Mouse (Mus musculus) telencephalon, adult 2 months (tissue): Measurements from ENCODE around the gene Nr4a2.

Source experiments
- DNase-seq: peaks from one replicate; pipeline ENCODE4 v3.0.0-alpha.2; 2011; ENCODE audit warnings: low read depth, low spot score

Nr4a2 gene

DNA sequence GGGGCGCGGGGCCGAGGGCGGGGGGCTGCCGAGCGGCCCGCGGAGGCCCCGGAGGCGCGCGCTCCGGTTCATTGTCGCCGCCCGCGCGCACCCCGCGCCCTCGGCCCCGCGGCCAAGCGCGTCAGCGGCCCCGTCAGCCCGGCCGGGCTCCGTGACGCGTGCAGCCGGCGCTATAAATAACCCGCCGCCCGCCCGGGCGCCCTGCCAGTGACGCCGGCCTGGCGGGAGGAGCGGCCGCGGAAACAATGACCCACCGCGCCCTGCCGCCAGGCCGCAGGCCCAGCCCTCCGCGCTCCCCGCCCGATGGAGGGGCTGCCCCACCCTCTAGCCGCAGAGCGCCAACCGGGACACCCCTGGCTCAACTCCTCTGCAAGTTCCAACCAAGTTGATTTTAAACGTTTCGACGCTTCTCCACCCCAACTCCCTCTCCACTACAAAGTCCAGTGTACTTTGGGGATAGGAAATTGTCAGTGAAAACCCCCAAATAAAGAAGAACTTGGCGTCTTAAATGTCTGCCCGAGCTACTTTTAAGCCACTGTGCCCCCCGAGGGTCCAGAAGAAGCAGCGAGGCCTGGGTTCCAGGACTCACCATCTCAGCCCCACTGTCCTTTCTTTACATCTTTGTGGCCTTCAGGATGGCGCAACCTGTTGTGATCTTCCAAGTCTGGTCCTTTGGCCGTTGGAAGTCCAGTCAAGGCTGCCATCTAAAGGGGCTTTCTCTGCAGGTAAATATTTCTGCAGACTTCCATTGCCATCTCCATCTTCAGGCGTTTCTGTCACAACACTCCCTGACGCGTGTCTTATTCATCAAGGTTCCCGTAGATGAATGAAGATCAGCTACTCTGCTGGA, at the start of gene Nr4a2:
TSS of gene Nr4a2 (minus strand) at position 13 of the 850 bp plus-strand sequence.
- DNase-seq: no peak

DNA sequence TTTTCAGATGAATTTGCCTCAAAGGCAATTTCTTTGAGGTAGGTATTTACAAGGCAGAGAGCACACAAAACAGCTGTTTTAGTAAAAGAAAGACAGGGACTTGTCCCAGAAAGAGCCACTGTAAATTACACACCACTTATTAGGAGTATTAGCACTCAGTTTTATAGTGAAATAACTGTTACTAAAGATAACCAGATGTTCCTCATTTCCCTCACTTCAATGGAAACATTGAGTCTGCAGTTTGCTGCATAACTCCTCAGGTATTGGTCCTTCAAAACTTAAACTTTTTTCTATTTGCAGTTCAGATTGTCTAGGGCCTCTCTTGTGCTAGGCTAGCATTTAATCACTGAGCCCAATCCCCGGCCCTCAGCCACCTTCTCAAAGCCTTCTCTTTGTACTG, 41.6 kb upstream of the Nr4a2 start:
- no peak for DNase-seq

DNA sequence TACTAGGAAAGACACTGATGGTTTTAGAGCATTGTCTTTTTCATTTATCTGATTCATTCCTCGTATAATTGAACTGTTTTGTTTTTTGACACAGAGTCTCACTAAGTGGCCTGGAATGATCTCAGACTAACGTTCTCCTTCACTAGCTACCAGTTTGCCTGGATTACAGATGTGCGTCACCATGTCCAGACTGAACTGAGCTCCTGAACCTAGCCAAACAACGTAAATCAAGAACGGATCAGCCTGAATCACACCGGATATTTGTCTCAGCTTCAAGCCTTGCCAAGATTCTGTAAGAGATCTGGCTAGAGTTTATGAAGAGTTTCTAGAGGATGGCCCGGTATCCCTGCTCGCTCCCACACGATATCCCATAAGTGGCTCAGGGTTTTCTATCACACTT, 33.0 kb upstream of the Nr4a2 start:
- DNase-seq: no peak

DNA sequence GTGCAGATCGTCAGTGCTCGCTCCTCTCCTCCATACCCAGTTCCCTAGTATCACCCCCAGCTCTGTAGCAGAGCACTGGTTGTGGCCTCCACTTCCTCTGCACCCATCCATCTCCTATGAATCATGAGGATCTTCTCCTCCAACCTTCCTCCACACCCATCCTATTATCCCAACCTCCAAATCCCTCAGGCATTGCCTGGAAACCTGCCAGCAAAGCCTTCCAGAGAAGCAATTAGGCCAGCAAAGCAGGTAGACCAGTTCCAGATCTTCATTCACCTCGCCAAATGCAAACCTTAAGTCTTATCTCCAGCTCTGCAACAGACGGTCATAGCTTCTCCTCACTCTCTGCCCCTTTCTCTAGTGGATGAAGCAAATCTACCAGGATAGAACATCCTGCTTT, 26.0 kb upstream of the Nr4a2 start:
- no peak for DNase-seq

DNA sequence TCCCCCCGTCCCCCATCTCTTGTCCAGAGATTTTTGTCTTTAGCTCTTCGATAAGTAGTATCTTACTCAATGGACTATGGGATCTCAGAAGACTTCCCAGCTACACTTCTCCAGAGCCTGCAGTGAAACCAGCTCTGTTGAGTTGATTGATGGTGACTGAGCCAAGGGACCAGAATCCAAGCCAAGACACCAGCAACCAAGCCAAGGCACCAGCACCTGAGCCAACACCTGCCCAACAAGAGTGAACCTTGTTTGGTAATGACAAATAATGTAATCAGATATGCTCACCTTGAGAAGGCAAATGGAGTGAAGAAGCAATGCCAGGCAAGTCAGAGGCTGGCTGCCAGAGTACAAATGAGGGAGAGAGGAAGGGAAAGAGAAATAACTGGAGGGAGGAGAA, 24.4 kb upstream of the Nr4a2 start:
- DNase-seq: no peak

DNA sequence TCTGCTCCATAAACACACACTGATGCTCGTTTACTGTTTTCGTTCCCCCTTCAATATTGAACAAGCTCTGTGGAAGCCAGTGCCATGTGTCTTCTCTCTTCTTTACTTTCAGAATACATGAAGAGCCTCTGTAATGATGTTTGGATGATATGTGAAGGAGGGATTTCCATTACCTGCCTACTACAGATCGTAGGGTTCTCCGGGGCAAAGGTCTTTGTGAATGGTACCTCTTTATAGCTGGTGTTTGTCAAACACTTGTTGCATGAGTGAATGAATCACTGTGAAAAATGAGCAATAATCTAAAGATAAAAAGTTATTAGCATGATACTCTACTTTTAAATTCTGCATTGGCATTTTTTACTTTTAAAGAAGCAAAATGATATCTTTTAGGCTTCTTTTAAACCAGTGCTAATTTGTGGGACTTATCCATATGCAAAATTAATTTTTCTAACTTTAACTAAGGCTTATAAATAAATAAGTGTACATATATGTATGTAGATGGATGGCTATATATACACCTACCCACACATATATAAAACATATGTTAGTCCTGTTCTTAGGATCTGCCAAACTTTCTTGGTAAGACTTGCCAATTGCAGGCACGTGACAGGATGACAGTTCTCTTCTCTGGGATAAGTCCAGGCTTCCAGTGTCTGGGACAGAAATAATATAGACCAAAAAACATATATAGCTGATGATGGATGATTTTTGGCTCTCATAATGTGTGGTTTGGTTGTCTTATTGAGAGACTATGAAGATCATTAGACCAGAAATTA, 22.0 kb upstream of the Nr4a2 start:
- DNase-seq: no peak

DNA sequence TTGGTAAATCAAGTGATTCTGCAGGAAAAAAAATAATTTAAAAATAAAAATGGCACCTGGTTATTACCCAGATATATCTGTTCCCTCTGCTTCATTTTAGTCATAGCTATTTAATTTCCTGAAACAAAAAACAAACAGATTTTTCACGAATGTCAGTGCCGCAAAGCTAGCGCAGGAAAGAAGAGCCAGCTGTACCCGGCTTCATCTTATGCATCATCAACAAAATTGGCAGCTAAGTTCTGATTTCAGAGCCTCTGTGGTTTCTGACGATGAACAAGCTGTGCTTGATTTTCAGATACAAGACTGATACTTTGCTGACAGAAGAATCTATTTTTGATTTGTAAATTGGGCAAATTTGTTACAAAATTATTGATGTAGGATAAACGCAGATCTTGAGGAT, 14.8 kb upstream of the Nr4a2 start:
- no peak for DNase-seq

DNA sequence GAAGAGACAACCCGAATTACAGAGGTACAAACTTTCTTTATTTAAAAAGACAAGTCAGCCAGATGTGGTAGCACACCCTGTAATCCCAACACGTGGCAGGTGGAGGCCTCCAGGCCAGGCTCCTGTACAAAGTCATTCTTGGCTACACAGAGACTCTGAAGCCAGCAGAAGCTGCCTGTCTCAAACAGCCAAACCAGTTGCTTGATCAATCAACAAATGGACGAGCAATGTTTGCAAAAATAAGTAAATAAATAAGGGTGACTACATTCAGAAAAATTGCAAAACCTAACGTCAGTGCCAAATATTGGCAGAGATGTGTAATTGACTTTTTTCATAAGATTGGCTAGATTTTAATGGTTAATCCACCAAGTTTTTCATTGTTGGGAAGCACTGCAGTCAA, 3.7 kb upstream of the Nr4a2 start:
- DNase-seq: no peak

DNA sequence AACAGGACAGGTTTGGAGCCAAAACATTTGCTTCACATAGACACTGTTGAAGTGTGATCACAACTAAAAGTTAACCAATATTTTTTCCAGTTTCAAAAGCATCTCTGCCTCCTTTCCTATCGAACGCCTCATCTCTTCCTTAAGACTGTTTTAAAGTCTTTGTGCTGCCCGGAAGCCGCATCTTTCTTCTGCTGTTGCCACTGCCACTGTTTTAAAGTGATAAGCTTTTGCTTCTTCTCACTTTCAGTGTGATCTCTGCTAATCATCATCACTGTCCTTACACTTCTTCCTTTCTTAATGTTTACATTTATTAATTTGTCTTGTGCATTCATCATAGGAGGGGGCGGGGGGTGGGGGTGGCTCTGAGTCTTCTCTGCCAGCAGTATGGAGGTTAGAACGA, 2.1 kb upstream of the Nr4a2 start:
- no peak for DNase-seq

DNA sequence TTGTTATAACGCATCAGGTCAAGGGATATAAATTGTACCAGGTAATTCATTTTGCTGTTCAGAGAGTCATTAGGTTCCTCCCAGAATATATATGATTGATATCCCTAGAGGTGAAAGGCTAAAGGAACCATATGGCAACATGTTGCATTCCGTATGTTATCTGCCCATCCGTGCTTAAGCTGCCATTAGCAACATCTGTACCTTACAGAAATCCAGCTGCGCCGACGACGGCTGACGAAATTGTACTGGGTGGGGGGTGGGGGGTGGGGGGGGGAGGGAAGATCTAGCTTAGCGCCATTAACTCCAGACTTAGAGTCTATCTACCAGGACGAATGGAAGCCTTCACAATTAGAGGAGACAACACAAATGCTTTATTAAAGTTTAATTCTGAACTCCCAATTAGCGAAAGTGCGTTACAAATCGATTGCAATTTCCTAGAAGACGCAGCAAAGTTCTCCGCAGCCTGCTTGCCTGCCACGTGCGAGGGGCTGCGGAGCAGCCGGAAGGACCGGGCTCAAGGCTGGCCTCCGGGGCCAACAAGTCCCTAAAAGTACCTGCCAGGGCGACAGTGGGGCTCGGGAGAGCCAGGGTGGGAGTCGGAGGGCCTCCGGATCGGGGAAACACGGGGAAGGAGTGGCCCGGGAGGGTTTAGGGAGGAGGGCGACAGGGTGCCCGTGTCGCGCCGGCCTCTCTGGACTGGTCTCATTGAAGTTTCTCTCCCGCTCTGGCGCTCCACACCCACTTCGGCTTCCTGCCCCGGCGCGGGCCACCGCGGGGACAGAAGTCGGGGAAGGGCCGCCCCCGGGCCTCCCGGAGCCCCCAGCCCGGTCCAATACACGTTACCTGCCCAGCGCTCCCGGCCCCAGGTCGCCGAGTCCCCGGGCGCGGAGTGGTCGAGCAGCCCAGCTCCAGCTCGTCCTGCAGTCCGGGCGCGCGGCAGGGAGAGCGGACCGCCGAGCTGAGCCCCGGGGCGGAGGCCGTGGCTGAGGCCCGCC, 520 bp downstream of the Nr4a2 start:
- DNase-seq: no peak

DNA sequence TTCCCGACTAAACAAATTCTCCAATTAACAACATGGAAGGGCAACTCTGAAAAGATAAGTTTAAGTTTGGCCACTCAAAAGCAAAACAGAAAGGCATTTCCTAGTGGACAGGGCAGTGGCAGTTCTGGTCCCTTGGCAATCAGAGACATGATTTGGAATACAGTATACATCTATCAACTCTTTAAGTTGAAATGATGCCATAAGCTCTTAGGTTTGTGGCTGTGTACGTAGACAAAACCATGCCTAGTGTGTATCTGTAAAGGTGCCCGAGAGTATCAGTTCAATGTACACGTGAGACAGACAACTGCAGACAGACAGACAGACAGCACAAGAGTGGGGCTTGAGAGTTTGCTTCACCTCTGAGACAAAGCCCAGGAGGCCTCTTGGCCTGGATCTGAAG, 2.7 kb downstream of the Nr4a2 start:
- no peak for DNase-seq

DNA sequence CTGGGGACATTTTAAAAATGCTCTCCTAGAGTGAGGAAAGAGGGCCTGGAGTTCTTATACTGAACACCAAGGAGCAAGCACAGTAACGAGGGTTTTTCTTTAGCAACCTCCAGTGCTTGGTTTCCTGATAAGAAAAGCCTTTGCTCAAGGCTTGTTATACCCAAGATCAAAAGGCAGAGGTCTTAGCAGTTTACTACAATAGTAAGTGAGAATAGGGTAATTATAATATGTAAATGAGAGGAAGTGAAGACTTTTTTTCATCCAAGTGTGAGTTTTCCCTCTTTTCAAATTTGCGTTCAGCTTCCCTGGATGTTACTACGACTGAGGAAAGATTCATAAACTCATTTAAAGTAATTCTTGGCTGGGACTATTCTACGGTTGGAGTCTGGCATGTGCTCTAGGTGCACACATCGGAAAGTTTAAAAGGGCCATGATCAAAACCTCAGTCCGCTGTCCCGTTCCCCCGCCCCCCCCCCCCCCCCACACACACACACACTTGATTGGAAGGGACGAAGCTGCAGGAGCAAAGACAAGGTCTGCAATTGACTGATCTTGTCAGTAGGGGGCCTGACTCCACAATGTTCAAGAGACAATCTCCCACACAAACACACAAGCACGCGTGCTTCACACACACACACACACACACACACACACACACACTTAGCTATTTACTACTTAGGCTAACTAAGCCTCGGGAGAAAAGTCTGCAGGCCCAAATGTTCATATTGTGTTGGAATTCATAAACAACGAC, 6.4 kb downstream of the Nr4a2 start:
- DNase-seq: peak; percentile 64

DNA sequence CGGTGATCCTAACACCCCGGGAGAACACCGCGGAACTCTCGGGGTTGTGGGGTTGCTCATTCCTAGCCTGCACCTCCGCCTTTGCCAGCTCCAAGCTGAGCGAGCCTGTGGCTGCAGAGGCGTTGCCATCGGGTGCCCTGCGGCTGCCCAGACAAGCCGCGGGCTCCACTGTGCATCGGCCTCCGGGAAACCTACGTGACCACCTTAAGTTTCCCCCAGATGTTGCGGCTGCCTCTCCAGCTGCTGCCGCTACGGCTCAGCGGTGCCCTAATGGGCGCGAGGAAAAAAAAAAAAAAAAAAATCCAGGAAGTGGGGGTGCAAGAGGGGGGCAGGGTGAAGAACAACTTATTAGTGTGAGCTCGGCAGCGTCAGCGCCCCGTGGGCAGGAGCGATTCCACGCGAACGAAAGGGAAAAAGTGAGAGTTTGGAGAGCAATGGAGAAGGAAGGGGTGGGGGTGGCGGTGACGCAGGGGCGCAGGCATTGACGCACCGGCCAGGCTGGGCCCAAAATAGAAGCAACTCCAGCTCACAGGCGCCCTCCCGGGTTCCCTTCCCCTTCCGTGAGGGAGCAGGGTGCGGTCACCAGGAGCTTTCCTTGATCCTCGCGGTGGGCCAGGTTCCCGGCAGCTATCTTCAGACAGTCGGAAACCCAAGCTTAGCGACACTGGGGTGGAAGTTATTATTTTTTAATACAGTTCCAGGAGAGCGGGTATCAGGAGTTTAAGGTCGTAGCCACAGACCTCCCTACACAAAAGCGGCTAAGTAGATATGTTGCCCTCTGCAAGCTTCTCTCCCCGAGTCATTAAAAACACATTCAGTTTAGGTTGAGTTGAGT, 7.2 kb downstream of the Nr4a2 start:
- peak; percentile 49 for DNase-seq

DNA sequence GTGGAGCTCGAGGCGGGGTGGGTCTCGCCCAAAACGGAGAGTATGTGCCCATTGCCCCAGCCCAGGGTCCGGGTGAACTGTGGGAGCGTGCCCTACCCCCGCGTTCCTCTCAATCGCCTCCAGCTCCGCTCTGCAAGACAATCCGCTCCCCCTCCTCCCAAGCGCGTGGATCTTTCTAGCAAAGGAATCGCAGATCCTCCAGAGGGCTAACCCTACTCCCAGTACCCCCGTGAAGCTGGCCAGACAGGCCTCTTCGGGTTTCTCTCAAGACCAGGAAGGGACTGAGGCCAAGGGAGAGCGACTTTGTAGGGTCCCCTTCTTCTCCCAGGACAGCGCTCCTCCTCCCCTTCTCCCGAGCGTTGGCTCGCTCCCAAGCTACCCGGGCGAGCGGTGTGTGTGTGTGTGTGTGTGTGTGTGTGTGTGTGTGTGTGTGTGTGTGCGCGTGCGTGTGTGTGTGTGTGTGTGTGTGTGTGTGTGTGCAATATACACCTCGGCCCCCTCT, 7.9 kb downstream of the Nr4a2 start:
- no peak for DNase-seq

DNA sequence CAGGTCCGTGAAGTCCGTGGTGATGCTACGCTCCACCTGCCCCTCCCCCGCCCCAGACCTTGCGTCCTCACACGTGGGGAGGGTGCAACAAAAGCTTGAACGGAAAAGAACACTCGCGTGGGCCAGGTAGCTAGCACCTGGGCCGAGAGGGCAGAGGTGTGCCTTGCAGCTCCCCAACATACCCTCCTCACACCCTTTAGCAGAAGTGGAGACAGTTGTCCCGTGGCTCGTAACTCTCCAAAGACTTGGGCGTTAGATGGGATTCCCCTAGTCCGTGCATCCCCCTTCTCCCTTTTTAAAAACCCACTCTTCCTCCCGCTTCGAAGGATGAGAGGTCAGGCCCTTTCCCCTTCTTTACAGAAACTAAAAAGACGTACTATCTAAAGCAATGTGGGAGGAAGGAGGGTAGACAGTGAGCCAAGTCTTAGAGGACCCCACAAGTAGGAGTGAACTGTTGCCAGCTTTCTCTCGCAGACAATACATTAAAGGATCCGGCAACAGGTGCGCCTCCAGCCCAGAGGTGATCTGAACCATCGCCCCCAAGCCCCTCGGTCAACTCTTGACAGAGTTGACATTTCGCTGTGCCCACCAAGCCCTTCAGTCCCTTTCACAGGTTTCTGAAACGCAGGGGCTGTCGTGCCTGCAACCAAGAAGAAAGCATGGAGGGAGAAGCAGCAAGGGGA, 8.5 kb downstream of the Nr4a2 start:
- DNase-seq: no peak

DNA sequence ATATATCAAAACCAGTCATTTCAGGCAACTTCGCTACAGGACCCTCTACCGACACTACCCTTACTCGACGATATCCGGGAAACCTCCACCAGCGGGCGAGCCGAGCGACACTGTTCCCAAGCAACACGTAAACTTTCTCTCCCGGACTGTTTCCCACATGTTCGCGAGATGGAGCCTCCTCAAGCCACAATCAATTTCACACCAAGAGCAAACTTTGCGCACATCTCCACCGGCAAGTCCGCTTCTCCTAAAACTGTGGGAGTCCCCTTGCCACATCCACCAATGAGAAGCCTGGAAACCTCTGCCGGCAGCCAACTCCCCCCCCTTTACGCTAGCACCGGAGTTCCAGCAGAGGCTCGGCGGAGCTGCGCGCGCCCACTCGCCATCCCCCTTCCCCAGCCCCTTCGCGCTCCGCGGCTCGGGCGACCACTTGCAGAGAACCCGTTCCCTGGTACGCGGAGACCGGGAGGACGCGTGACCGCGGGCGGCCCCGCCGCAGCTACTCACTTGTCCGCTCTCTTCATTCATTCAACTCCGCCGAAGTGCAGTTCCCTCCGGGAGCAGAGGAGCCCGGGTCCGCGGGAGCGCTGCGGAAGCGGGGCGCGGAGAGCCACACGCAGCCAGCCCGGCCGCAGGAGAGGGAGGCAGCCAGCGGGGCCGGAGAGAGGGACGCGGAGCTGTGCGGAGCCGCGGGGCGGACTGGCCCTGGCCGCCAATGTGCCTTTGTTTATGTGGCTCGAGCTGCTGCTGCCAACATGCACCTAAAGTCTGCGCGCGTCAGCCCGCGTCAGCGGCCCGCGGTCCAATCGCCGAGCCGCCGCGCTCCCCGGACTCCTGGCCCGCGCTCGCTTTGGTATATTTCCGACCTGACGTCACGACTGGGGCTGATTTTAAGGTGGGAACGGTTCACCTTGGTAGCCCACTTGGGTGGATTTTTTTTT, 9.3 kb downstream of the Nr4a2 start:
- peak; percentile 55 for DNase-seq

DNA sequence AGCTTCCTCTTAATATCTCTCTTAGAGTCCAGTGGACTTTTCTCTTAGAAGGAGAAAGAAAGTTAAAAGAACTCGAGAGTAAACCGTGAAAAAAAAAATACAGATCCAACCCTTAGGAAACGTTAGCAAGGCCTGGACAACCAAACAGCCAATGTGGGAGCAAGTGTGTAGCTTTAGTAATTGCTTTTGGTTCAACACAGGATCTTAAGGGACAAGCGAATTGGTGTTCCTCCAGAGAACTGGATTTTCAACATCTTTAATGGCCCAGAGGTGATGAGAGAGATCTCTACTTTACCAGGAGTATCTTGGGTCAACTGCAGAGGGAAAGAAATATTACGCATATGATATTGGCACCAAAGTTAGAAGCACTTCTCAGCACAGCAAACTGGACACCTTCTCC, 10.4 kb downstream of the Nr4a2 start:
- DNase-seq: no peak

DNA sequence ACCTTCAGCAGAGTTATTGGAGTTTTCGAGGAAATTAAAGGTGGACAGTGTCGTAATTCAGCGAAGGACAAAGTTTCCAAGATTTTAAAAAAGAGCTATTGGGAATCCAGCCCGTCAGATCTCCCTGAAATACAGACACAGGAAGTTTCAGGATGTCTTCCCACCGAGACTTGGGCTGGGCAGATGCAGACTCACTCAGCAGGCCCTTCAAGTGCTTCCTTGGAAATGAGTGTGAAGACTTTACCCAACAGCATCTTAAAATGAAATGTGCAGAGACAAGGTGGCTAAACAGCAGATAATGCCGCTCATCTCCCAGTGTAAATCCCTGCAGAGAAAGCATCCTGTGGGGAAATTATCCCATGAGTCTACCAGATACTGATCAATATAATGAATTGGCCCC, 10.9 kb downstream of the Nr4a2 start:
- no peak for DNase-seq
